Mouse (Mus musculus): Measurements from ENCODE around the gene Olfr930. TPM values are rescaled to one million over a fixed set of nuclear protein-coding genes. Genes with fewer than 3 reads are reported as not detected.

Olfr930 gene
- not detected for polyA plus RNA-seq (2014; fragmentation: Illumina TruSeq; extraction: RNeasy Lipid Tissue Mini Kit (QIAGEN cat#74804); ENCODE audit: low replicate concordance)

DNA sequence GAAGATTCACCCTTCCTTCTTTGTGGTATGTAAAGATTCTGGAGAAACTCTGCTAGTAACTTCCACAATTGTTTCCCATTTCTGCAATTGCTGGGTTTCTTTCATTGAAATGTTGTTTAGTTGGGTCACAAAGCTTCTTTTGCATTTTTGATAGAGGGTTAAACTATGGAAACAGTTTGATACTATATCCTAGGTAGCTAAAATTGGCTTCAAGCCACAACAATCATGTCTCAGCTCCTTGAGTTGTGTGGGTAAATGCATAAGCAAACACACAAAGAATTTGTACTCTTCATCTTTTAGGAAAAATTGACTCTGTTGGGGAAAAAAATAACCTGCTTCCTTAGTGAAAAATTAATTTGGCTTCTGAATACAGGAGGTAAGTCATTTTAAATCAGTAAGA lies at the start of gene Olfr930:
Gene Olfr930 (plus strand): TSS at position 301 of the 400 bp plus-strand sequence.

DNA sequence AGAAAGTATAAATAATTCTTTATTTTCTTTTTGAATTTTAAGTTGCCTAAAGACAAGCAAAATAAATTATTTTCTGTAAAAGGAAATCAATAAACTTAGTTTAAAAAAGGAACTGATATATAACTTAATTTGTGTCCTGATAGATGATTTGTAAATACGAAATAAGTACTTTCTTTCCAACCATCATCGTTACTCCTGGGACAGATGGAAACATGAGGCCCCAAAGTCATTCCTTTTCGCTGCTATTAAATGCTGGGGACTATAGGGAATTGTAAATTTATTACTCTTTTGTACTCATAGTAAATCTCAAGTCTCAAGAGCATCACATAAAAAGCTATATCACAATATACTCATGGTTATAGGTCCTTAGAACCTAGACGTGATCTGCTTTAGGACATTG lies 42.4 kb downstream of the Olfr930 start, which contains the start of gene Olfr933:
Gene Olfr933 (plus strand): TSS at position 301 of the 400 bp plus-strand sequence.

Other genes with a start within 250 kb of the Olfr930 start
- not detected for gene Olfr919, start 226.1 kb upstream of the Olfr930 start, polyA plus RNA-seq (2014; fragmentation: Illumina TruSeq; extraction: RNeasy Lipid Tissue Mini Kit (QIAGEN cat#74804); ENCODE audit: low replicate concordance)
- 71.8 TPM for gene Vwa5a, start 211.5 kb upstream of the Olfr930 start, polyA plus RNA-seq (2014; fragmentation: Illumina TruSeq; extraction: RNeasy Lipid Tissue Mini Kit (QIAGEN cat#74804); ENCODE audit: low replicate concordance)
- 0.52 TPM for gene Olfr920, start 177.5 kb upstream of the Olfr930 start, polyA plus RNA-seq (2014; fragmentation: Illumina TruSeq; extraction: RNeasy Lipid Tissue Mini Kit (QIAGEN cat#74804); ENCODE audit: low replicate concordance)
- 0.15 TPM for gene Olfr921, start 156.7 kb upstream of the Olfr930 start, polyA plus RNA-seq (2014; fragmentation: Illumina TruSeq; extraction: RNeasy Lipid Tissue Mini Kit (QIAGEN cat#74804); ENCODE audit: low replicate concordance)
- not detected for gene Olfr922, start 115.2 kb upstream of the Olfr930 start, polyA plus RNA-seq (2014; fragmentation: Illumina TruSeq; extraction: RNeasy Lipid Tissue Mini Kit (QIAGEN cat#74804); ENCODE audit: low replicate concordance)
- not detected for gene Olfr923, start 103.3 kb upstream of the Olfr930 start, polyA plus RNA-seq (2014; fragmentation: Illumina TruSeq; extraction: RNeasy Lipid Tissue Mini Kit (QIAGEN cat#74804); ENCODE audit: low replicate concordance)
- gene Olfr924, start 85.4 kb upstream of the Olfr930 start, polyA plus RNA-seq (2014; fragmentation: Illumina TruSeq; extraction: RNeasy Lipid Tissue Mini Kit (QIAGEN cat#74804); ENCODE audit: low replicate concordance) = not detected
- not detected for gene Olfr26, start 74.7 kb upstream of the Olfr930 start, polyA plus RNA-seq (2014; fragmentation: Illumina TruSeq; extraction: RNeasy Lipid Tissue Mini Kit (QIAGEN cat#74804); ENCODE audit: low replicate concordance)
- gene Olfr926, start 52.7 kb upstream of the Olfr930 start, polyA plus RNA-seq (2014; fragmentation: Illumina TruSeq; extraction: RNeasy Lipid Tissue Mini Kit (QIAGEN cat#74804); ENCODE audit: low replicate concordance) = not detected
- not detected for gene Olfr933, start 42.5 kb downstream of the Olfr930 start, polyA plus RNA-seq (2014; fragmentation: Illumina TruSeq; extraction: RNeasy Lipid Tissue Mini Kit (QIAGEN cat#74804); ENCODE audit: low replicate concordance)
- gene Olfr934, start 58.5 kb downstream of the Olfr930 start, polyA plus RNA-seq (2014; fragmentation: Illumina TruSeq; extraction: RNeasy Lipid Tissue Mini Kit (QIAGEN cat#74804); ENCODE audit: low replicate concordance) = not detected
- not detected for gene Olfr935, start 69.9 kb downstream of the Olfr930 start, polyA plus RNA-seq (2014; fragmentation: Illumina TruSeq; extraction: RNeasy Lipid Tissue Mini Kit (QIAGEN cat#74804); ENCODE audit: low replicate concordance)
- gene Olfr146, start 93.6 kb downstream of the Olfr930 start, polyA plus RNA-seq (2014; fragmentation: Illumina TruSeq; extraction: RNeasy Lipid Tissue Mini Kit (QIAGEN cat#74804); ENCODE audit: low replicate concordance) = not detected
- gene Olfr937, start 135.1 kb downstream of the Olfr930 start, polyA plus RNA-seq (2014; fragmentation: Illumina TruSeq; extraction: RNeasy Lipid Tissue Mini Kit (QIAGEN cat#74804); ENCODE audit: low replicate concordance) = not detected
- gene Olfr938, start 149.1 kb downstream of the Olfr930 start, polyA plus RNA-seq (2014; fragmentation: Illumina TruSeq; extraction: RNeasy Lipid Tissue Mini Kit (QIAGEN cat#74804); ENCODE audit: low replicate concordance) = not detected
- not detected for gene Olfr27, start 198.3 kb downstream of the Olfr930 start, polyA plus RNA-seq (2014; fragmentation: Illumina TruSeq; extraction: RNeasy Lipid Tissue Mini Kit (QIAGEN cat#74804); ENCODE audit: low replicate concordance)
- gene Olfr943, start 236.5 kb downstream of the Olfr930 start, polyA plus RNA-seq (2014; fragmentation: Illumina TruSeq; extraction: RNeasy Lipid Tissue Mini Kit (QIAGEN cat#74804); ENCODE audit: low replicate concordance) = not detected